Mouse (Mus musculus) myocyte (in vitro differentiated cells): ENCODE measurements around the gene Pogz. TPM values are rescaled to one million over a fixed set of nuclear protein-coding genes. Genes with fewer than 3 reads are reported as not detected.
A peak's percentile ranks its signal among the peaks of the same experiment; 100 is the strongest.

Experiments used
- H3K27me3 ChIP-seq: one replicate; pipeline ENCODE4 v1.6.1; 2011; ENCODE audit not compliant: control insufficient read depth, insufficient read depth, insufficient read length
- H3K36me3 ChIP-seq: one replicate; pipeline ENCODE4 v1.6.1; 2011; ENCODE audit not compliant: control insufficient read depth, insufficient read depth
- H3K4me2 ChIP-seq: one replicate; pipeline ENCODE4 v1.6.1; 2011; ENCODE audit warnings: low read depth, control low read depth
- H3K4me3 ChIP-seq: one replicate; pipeline ENCODE4 v1.5.1; 2011; ENCODE audit warnings: mild to moderate bottlenecking, control low read depth, moderate library complexity
- H3K79me2 ChIP-seq: one replicate; pipeline ENCODE4 v1.6.1; 2011; ENCODE audit not compliant: control insufficient read depth, insufficient read depth
- H3ac ChIP-seq: one replicate; pipeline ENCODE4 v1.6.1; 2011; ENCODE audit not compliant: control insufficient read depth, insufficient read length
- CEBPB ChIP-seq: IDR thresholded peaks from 2 replicates; pipeline ENCODE4 v1.6.1; 2011; ENCODE audit warnings: mild to moderate bottlenecking, moderate library complexity; ENCODE audit not compliant: poor library complexity, insufficient read depth, severe bottlenecking
- E2F4 ChIP-seq: IDR thresholded peaks from one replicate; pipeline ENCODE4 v1.6.1; 2011; ENCODE audit warnings: mild to moderate bottlenecking, control low read depth, moderate library complexity; ENCODE audit not compliant: insufficient read depth
- MAX ChIP-seq: IDR thresholded peaks from one replicate; pipeline ENCODE4 v1.6.1; 2011; ENCODE audit warnings: low read depth, mild to moderate bottlenecking, control low read depth
- MYOD1 ChIP-seq, 3 experiments: IDR thresholded peaks; one replicate each; pipeline ENCODE4 v1.6.1; 2011; ENCODE audit warnings: control low read depth in 2 of 3, low read depth in 2 of 3, mild to moderate bottlenecking in 2 of 3, moderate library complexity in 1 of 3; ENCODE audit not compliant: insufficient read length in 2 of 3, control insufficient read depth in 1 of 3
- MYOG ChIP-seq, 3 experiments: IDR thresholded peaks; one replicate each; pipeline ENCODE4 v1.6.1; 2011; ENCODE audit warnings: control low read depth in 2 of 3, low read depth in 2 of 3, mild to moderate bottlenecking in 2 of 3; ENCODE audit not compliant: insufficient read length in 2 of 3, control insufficient read depth in 1 of 3, insufficient read depth in 1 of 3
- POLR2A ChIP-seq: IDR thresholded peaks from one replicate; pipeline ENCODE4 v1.6.1; 2011; ENCODE audit warnings: low read depth, mild to moderate bottlenecking, control low read depth, moderate library complexity; ENCODE audit not compliant: insufficient read length
- POLR2AphosphoS2 ChIP-seq: IDR thresholded peaks from one replicate; pipeline ENCODE4 v1.6.1; 2011; ENCODE audit warnings: low read depth, control low read depth; ENCODE audit not compliant: insufficient read length
- REST ChIP-seq: IDR thresholded peaks from one replicate; pipeline ENCODE4 v1.6.1; 2011; ENCODE audit warnings: mild to moderate bottlenecking, control low read depth, moderate library complexity; ENCODE audit not compliant: insufficient read depth, insufficient read length
- SRF ChIP-seq: IDR thresholded peaks from one replicate; pipeline ENCODE4 v1.6.1; 2011; ENCODE audit warnings: low read depth; ENCODE audit not compliant: control insufficient read depth, insufficient read length
- TCF12 ChIP-seq: IDR thresholded peaks from one replicate; pipeline ENCODE4 v1.6.1; 2011; ENCODE audit warnings: mild to moderate bottlenecking, control low read depth; ENCODE audit not compliant: poor library complexity, insufficient read depth, severe bottlenecking
- TCF3 ChIP-seq: IDR thresholded peaks from one replicate; pipeline ENCODE4 v1.6.1; 2011; ENCODE audit warnings: low read depth, control low read depth; ENCODE audit not compliant: insufficient read length
- USF1 ChIP-seq: IDR thresholded peaks from one replicate; pipeline ENCODE4 v1.6.1; 2011; ENCODE audit warnings: low read depth, mild to moderate bottlenecking, control low read depth, moderate library complexity
- polyA plus RNA-seq: library from polyadenylated mRNA; unstranded; fragments of >200 nt; fragmentation: generic; extraction: Trizol; gene quantifications from one replicate; pipeline ENCODE4 v1.2.1, GENCODE M21; 2012; ENCODE audit warnings: missing spikeins

Gene Pogz
- polyA plus RNA-seq, 1 experiment, result 11.5 TPM

GRCm38 (mm10) chr3:94835396-94835795 is 2.0 kb upstream of the Pogz start:
- H3K4me2 ChIP-seq, result no peak overlapping the region
- no peaks in the 10 kb centered on the region for H3K36me3 ChIP-seq
- TF ChIP-seq POLR2A (no peak), CEBPB (no peak), E2F4 (no peak), MAX (no peak), SRF (no peak), TCF3 (no peak)
- H3K4me3 ChIP-seq, result no peak overlapping the region
- peaks cover 22% of the 10 kb centered on the region for H3K79me2 ChIP-seq
- H3ac ChIP-seq, result no peak overlapping the region
- no peaks in the 10 kb centered on the region for H3K27me3 ChIP-seq

DNA sequence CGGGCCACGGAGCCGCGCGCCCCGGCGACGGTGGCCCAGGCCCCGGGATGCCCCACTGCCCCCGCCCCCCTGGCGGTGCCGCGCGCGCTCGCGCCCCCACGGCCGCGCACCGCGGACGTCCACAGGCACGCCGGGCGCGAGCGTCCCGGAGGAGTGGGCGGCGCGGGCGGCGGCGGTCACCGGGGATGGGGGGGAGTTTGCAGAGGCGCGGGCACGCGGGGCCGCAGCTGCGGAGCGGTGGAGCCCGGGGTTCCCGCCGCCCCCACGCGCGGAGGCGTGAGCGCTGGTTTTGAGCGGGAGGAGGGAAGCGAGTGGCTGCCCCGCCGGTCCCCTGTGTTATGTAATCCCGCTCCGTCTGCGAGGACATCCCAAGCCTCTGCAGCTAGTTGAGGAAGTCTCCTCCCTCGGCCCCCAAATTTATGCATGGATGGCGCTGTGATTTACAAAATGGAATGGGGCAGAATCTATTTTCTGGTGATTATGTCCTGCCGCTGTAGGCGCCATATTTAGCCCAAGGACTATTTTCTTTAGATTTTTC is 661 bp downstream of the Pogz start:
- Histone ChIP-seq H3K36me3 (no peaks in the 10 kb centered on the region), H3K4me2 (peak overlapping the region; percentile 77), H3K79me2 (peaks cover 48% of the 10 kb centered on the region), H3K27me3 (no peaks in the 10 kb centered on the region), H3K4me3 (peak overlapping the region; percentile 34), H3ac (peak overlapping the region; percentile 75)
- peak; percentile 43 for TF ChIP-seq POLR2A
- TF ChIP-seq MYOD1 (IDR thresholded peaks at IDR 0.05; ENCODE audit: control insufficient read depth in 1 of 3, insufficient read length in 2 of 3, low read depth in 2 of 3), result peak in 1 of 3 experiments; percentile 48
- TF ChIP-seq TCF12, result no peak
- TF ChIP-seq REST, result no peak
- peak in 2 of 3 experiments; percentile 36 to 58 for TF ChIP-seq MYOG (IDR thresholded peaks at IDR 0.05; ENCODE audit: control insufficient read depth in 1 of 3, insufficient read depth in 1 of 3, insufficient read length in 2 of 3, low read depth in 2 of 3)
- TF ChIP-seq CEBPB, result no peak
- TF ChIP-seq SRF, result no peak
- no peak for TF ChIP-seq MAX

- Histone ChIP-seq H3K4me2 (peak overlapping the region; percentile 77), H3ac (peak overlapping the region; percentile 75), H3K36me3 (no peaks in the 10 kb centered on the region), H3K4me3 (peak overlapping the region; percentile 34), H3K27me3 (no peaks in the 10 kb centered on the region), H3K79me2 (peaks cover 54% of the 10 kb centered on the region)
- no peak for TF ChIP-seq REST
- peak in 2 of 3 experiments; percentile 14 to 17 for TF ChIP-seq MYOD1 (IDR thresholded peaks at IDR 0.05; ENCODE audit: control insufficient read depth in 1 of 3, insufficient read length in 2 of 3, low read depth in 2 of 3)
Measured at GRCm38 (mm10) chr3:94838631-94839030, 1.3 kb downstream of the Pogz start.

- TF ChIP-seq MYOG (IDR thresholded peaks at IDR 0.05; ENCODE audit: control insufficient read depth in 1 of 3, insufficient read depth in 1 of 3, insufficient read length in 2 of 3, low read depth in 2 of 3), result no peak
- no peak for TF ChIP-seq REST
- no peak for TF ChIP-seq MAX
- TF ChIP-seq CEBPB, result no peak
- TF ChIP-seq POLR2A, result no peak
- TF ChIP-seq TCF3, result no peak
- no peak for TF ChIP-seq E2F4
- no peak for TF ChIP-seq USF1
- TF ChIP-seq MYOD1 (IDR thresholded peaks at IDR 0.05; ENCODE audit: control insufficient read depth in 1 of 3, insufficient read length in 2 of 3, low read depth in 2 of 3), result no peak
- no peak for TF ChIP-seq POLR2AphosphoS2
- TF ChIP-seq SRF, result no peak
- no peak for TF ChIP-seq TCF12
- H3K79me2 ChIP-seq, result peaks cover 59% of the 10 kb centered on the region
- H3K36me3 ChIP-seq, result no peaks in the 10 kb centered on the region
- peak overlapping the region; percentile 34 for H3K4me3 ChIP-seq
- no peaks in the 10 kb centered on the region for H3K27me3 ChIP-seq
- H3ac ChIP-seq, result no peak overlapping the region
- H3K4me2 ChIP-seq, result peak overlapping the region; percentile 77
Measured at GRCm38 (mm10) chr3:94839101-94839500, 1.7 kb downstream of the Pogz start.

DNA sequence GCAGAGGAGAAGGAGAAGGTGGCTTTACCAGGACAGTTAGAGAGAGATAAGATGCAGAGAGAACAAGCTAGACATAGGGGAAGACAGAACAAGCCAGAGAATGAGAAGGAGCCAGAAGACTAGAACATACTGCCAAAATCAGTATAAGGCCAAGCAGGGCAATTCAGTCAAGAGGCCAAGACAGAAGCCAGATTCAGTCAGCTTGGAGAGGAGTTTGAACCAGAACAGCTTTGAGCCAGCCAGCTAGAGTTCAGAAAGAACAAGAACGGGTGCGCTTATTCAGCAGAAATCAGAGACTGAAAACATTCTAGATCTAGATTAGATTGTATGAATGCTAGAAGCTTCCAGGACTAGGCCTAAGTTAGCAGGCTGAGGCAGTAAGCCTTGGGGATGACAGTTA is 10.0 kb downstream of the Pogz start:
- Histone ChIP-seq H3K4me3 (no peak overlapping the region), H3K4me2 (no peak overlapping the region), H3K36me3 (peaks cover 4% of the 10 kb centered on the region), H3ac (no peak overlapping the region), H3K27me3 (no peaks in the 10 kb centered on the region), H3K79me2 (peaks cover 98% of the 10 kb centered on the region)
- TF ChIP-seq MYOG (IDR thresholded peaks at IDR 0.05; ENCODE audit: control insufficient read depth in 1 of 3, insufficient read depth in 1 of 3, insufficient read length in 2 of 3, low read depth in 2 of 3) (no peak), USF1 (no peak)
